ENCODE assay signal across 14 mouse cellular contexts in genomic region chr3:98805032-98805431, GRCm38 (mm10). TPM values are rescaled to one million over a fixed set of nuclear protein-coding genes. Genes with fewer than 3 reads are reported as not detected.
"Had no signal": no experiment of that assay in that cellular context is flagged by ENCODE, and none has a peak within 500 bp of the region (broad histone marks: within the 10 kb centered on the region; RNA-seq: fewer than 3 reads in every experiment).

No protein-coding gene starts in this region.

RNA-seq across cellular contexts. Expression of gene Hsd3b6, which starts 9.2 kb away (rescaled TPM):
- total RNA-seq: megakaryocyte progenitor cell, adult 5-6 weeks had no signal
- polyA plus RNA-seq: lung, adult 2 months; lung, postnatal 0 days; macrophage; myocyte; small intestine, adult 2 months; urinary bladder, adult 2 months had no signal

RNA-seq across cellular contexts. Expression of gene Hsd3b3, which starts 42.1 kb away (rescaled TPM):
- total RNA-seq: megakaryocyte progenitor cell, adult 5-6 weeks had no signal
- polyA plus RNA-seq: lung, embryonic 15.5 days; lung, postnatal 0 days; macrophage; myocyte; neural tube, embryonic 11.5 days; stomach, embryonic 14.5 days; testis, adult 2 months; thymus, adult 2 months; urinary bladder, adult 2 months had no signal

RNA-seq across cellular contexts. Expression of gene Hsd3b1, which starts 54.6 kb away (rescaled TPM):
- total RNA-seq: megakaryocyte progenitor cell, adult 5-6 weeks had no signal
- polyA plus RNA-seq: lung, adult 2 months; lung, embryonic 15.5 days; lung, postnatal 0 days; macrophage; midbrain, embryonic 15.5 days; myocyte; neural tube, embryonic 13.5 days; stomach, embryonic 14.5 days had no signal
